8 mouse cellular contexts compared by ENCODE assay signal in the genomic region with DNA sequence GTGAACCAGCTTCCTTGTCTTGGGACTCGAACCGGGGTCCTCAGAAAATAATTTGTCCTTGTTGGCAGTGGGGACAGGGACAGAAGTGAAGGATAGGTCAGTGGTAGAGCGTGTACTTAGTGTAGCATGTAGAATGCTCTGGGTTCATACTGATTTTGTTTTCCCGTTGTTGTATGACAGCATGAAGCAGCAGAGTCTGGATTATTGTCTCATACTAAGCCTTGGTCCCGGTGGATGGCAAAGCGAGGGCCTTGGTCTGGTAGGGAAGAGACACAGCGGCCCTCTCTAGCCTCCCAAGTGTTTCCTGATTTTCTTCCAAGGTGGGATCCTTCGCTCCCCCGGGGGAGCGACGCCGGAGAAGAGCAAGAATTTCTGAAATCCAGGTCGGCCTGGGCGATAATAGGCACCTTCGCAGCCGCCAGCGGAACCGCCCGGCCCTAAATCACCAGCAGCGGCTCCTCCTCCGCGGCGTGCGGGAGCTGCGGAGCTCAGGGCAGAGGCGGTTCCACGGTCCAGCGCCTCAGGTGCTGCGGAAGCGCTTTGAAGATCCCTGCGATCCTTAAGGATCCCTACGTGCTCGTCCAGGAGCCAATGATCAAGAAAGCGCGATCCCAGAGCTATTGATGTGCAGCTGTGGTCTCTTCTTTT. TPM values are rescaled to one million over a fixed set of nuclear protein-coding genes. Genes with fewer than 3 reads are reported as not detected.
DNase-seq lines count a peak whose midpoint lies in the region; ATAC-seq and TF ChIP-seq lines count a peak whose summit lies in the region.

No protein-coding gene starts in this region.

- no peak for TF ChIP-seq CTCF in intestine, postnatal 0 days (IDR thresholded peaks at IDR 0.05; ENCODE audit: low read depth)

- DNase-seq in adrenal gland, postnatal 14 days = peak; percentile 22
- DNase-seq in adrenal gland, adult (ENCODE audit: inconsistent age in 2 of 2, low spot score in 1 of 2) = no peak
- peak; percentile 56 for DNase-seq in neural tube, embryonic 11.5 days (ENCODE audit: low spot score)
- DNase-seq in neural tube, embryonic 10.5 days (ENCODE audit: extremely low spot score, low spot score) = no peak
- no peak for DNase-seq in thymus, postnatal 36 days
- no peak for DNase-seq in ovary, postnatal 14 days (ENCODE audit: low spot score)

- H3K27me3 ChIP-seq in neural tube, embryonic 11.5 days (ENCODE audit: control insufficient read depth, insufficient read depth, low read length) = peaks cover 25% of the 10 kb centered on the region
- peaks cover 31% of the 10 kb centered on the region for H3K27me3 ChIP-seq in intestine, postnatal 0 days (replicated peaks; ENCODE audit: control insufficient read depth, insufficient read depth, low read length)
- H3K27me3 ChIP-seq in neural tube, embryonic 14.5 days (ENCODE audit: control insufficient read depth, insufficient read depth, low read length) = no peaks in the 10 kb centered on the region; the same call in 1 of the 2 replicates

- peak overlapping the region; percentile 52 for H3K4me2 ChIP-seq in neural tube, embryonic 11.5 days (ENCODE audit: low read depth)
- H3K4me2 ChIP-seq in intestine, postnatal 0 days (replicated peaks; ENCODE audit: low read depth) = peak overlapping the region; percentile 66
- peak overlapping the region; percentile 68 for H3K4me2 ChIP-seq in neural tube, embryonic 14.5 days (ENCODE audit: low read depth, low read length)

- H3K4me3 ChIP-seq in neural tube, embryonic 11.5 days (ENCODE audit: low read depth, low read length) = peak overlapping the region; percentile 30
- peak overlapping the region; percentile 38 for H3K4me3 ChIP-seq in intestine, postnatal 0 days (ENCODE audit: low read depth, low read length)
- H3K4me3 ChIP-seq in neural tube, embryonic 14.5 days (ENCODE audit: low read depth, low read length) = peak overlapping the region; percentile 35

- no peak overlapping the region for H3K27ac ChIP-seq in neural tube, embryonic 11.5 days (ENCODE audit: low read depth, low read length)
- H3K27ac ChIP-seq in intestine, postnatal 0 days (ENCODE audit: low read depth, low read length) = no peak overlapping the region
- H3K27ac ChIP-seq in neural tube, embryonic 14.5 days (ENCODE audit: low read depth, low read length) = peak overlapping the region; percentile 30; the same call in 1 of the 2 replicates

- no peaks in the 10 kb centered on the region for H3K4me1 ChIP-seq in neural tube, embryonic 11.5 days (ENCODE audit: control insufficient read depth, insufficient read depth, low read length)
- no peaks in the 10 kb centered on the region for H3K4me1 ChIP-seq in intestine, postnatal 0 days (replicated peaks; ENCODE audit: control insufficient read depth, insufficient read depth, low read length)
- 0 out of 2 replicates have a peak, but pooled peaks cover 4% of the 10 kb centered on the region for H3K4me1 ChIP-seq in neural tube, embryonic 14.5 days (ENCODE audit: control insufficient read depth, insufficient read depth, low read length)

- peak overlapping the region; percentile 5; the same call in 1 of the 2 replicates for H3K9ac ChIP-seq in neural tube, embryonic 11.5 days (ENCODE audit: low read length)
- H3K9ac ChIP-seq in intestine, postnatal 0 days (ENCODE audit: low read depth, low read length) = no peak overlapping the region
- H3K9ac ChIP-seq in neural tube, embryonic 14.5 days (replicated peaks; ENCODE audit: low read depth, low read length) = peak overlapping the region; percentile 66

- ATAC-seq in neural tube, embryonic 11.5 days (ENCODE audit: insufficient read depth, low FRiP score, low TSS enrichment) = no peak
- no peak for ATAC-seq in intestine, postnatal 0 days
- no peak for ATAC-seq in neural tube, embryonic 14.5 days (ENCODE audit: low read depth)

- WGBS in neural tube, embryonic 11.5 days = 7% methylated on average over 35 of the region's 35 CpGs
- 11% methylated on average over 35 of the region's 35 CpGs for WGBS in intestine, postnatal 0 days
- WGBS in neural tube, embryonic 14.5 days = 9% methylated on average over 35 of the region's 35 CpGs

- H3K9me3 ChIP-seq in neural tube, embryonic 11.5 days (ENCODE audit: control insufficient read depth, low read length) = no peaks in the 10 kb centered on the region
- H3K9me3 ChIP-seq in intestine, postnatal 0 days (ENCODE audit: control insufficient read depth) = no peaks in the 10 kb centered on the region
- no peaks in the 10 kb centered on the region for H3K9me3 ChIP-seq in neural tube, embryonic 14.5 days (ENCODE audit: control insufficient read depth, low read length)

- H3K36me3 ChIP-seq in neural tube, embryonic 11.5 days (ENCODE audit: control insufficient read depth, insufficient read depth, low read length) = no peaks in the 10 kb centered on the region
- H3K36me3 ChIP-seq in intestine, postnatal 0 days (ENCODE audit: control insufficient read depth, insufficient read depth) = no peaks in the 10 kb centered on the region
- H3K36me3 ChIP-seq in neural tube, embryonic 14.5 days (ENCODE audit: control insufficient read depth, insufficient read depth, low read length) = no peaks in the 10 kb centered on the region

RNA-seq across cellular contexts. Expression of a gene that starts 6.1 kb away (rescaled TPM):
- total RNA-seq in adrenal gland, postnatal 14 days (2021) = not detected in 2 replicates
- polyA plus RNA-seq in neural tube, embryonic 11.5 days (2014; fragmentation: Nextera tagmentation; extraction: Ambion mirVana) = not detected in 2 replicates
- polyA plus RNA-seq in intestine, postnatal 0 days (2015; fragmentation: Nextera tagmentation; extraction: Ambion mirVana) = not detected in 2 replicates
- polyA plus RNA-seq in neural tube, embryonic 14.5 days (2014; fragmentation: Nextera tagmentation; extraction: Ambion mirVana) = 1.2 and 1.4 TPM in 2 replicates

RNA-seq across cellular contexts. Expression of a gene that starts 13.5 kb away (rescaled TPM):
- 40.3 and 75.9 TPM in 2 replicates for total RNA-seq in adrenal gland, postnatal 14 days (2021)
- polyA plus RNA-seq in neural tube, embryonic 11.5 days (2014; fragmentation: Nextera tagmentation; extraction: Ambion mirVana) = 0.53 and 0.57 TPM in 2 replicates
- 0.85 and 0.96 TPM in 2 replicates for polyA plus RNA-seq in intestine, postnatal 0 days (2015; fragmentation: Nextera tagmentation; extraction: Ambion mirVana)
- 0.44 and 4.1 TPM in 2 replicates for polyA plus RNA-seq in neural tube, embryonic 14.5 days (2014; fragmentation: Nextera tagmentation; extraction: Ambion mirVana)

RNA-seq across cellular contexts. Expression of a gene that starts 44.0 kb away (rescaled TPM):
- total RNA-seq in adrenal gland, postnatal 14 days (2021) = 44.2 and 49.0 TPM in 2 replicates
- 43.2 and 44.9 TPM in 2 replicates for polyA plus RNA-seq in neural tube, embryonic 11.5 days (2014; fragmentation: Nextera tagmentation; extraction: Ambion mirVana)
- polyA plus RNA-seq in intestine, postnatal 0 days (2015; fragmentation: Nextera tagmentation; extraction: Ambion mirVana) = 32.3 and 35.0 TPM in 2 replicates
- polyA plus RNA-seq in neural tube, embryonic 14.5 days (2014; fragmentation: Nextera tagmentation; extraction: Ambion mirVana) = 99.2 and 115 TPM in 2 replicates

Comparison
In these comparisons a context has a peak if more than half of its experiments do, and no peak if none do; other contexts are left out.
1. DNase-seq: peak in adrenal gland, postnatal 14 days (single experiment) and neural tube, embryonic 11.5 days (single experiment); none in adrenal gland, adult (0 of 2), neural tube, embryonic 10.5 days (single experiment), thymus, postnatal 36 days (0 of 2) and ovary, postnatal 14 days (single experiment).
2. Peak in every context shown above with its lines, with median percentiles within 50 percentile points of each other: H3K4me2 ChIP-seq and H3K4me3 ChIP-seq.